9 mouse cellular contexts compared by ENCODE assay signal in the genomic region with DNA sequence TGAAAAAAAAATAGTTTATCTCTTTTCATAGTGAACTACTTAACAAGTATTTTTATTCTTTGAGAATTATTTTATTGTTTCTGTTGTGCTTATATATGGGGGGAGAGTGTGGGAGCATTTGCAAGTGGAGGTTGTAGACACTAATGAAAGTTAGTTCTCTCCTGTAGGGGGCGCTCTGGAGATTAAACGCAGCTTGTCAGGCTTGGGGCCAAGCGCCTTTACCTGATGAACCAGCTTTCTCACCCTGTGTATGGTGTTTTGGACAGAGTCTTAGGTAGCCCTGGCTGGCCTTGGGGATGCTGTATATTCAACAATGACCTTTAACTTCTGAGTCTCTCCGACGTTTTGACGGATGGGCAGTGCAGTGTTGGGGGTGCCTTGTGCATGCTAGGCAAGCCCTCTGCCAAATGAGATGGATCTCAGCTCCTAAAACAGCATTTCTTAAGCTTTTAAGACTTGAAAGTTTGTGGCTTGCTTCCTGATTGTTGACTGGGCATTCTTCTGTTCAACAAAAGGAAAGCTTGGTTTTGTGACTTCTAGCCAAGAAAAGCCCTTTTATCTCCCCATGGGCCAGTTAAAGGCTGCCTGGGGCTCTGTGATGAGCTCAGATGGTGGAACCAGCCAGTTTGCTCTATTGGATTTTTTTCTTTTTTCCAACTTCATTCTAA.
A peak's percentile ranks its signal among the peaks of the same experiment; 100 is the strongest.
DNase-seq lines count a peak whose midpoint lies in the region; ATAC-seq and TF ChIP-seq lines count a peak whose summit lies in the region.
"Had no signal": no experiment of that assay in that cellular context is flagged by ENCODE, and none has a peak within 500 bp of the region (broad histone marks: within the 10 kb centered on the region; RNA-seq: fewer than 3 reads in every experiment).

No protein-coding gene starts in this region.

- no peak for ATAC-seq in hindbrain, embryonic 12.5 days (ENCODE audit: low FRiP score)
- no peak for ATAC-seq in liver, postnatal 0 days

- peak; percentile 16 for DNase-seq in hindbrain, embryonic 10.5 days (ENCODE audit: low spot score)
- DNase-seq in ES-CJ7 (ENCODE audit: low read depth, low spot score): peak; percentile 71
- peak; percentile 63 for DNase-seq in c-Kit-positive CD71-positive TER-119-negative erythroid progenitor cells, embryonic 14.5 days (ENCODE audit: low read depth)
- DNase-seq in liver, postnatal 0 days: no peak
- DNase-seq in layer of hippocampus, adult 18-20 months (ENCODE audit: low spot score in 2 of 2): no peak
- DNase-seq in neural tube, embryonic 10.5 days (ENCODE audit: extremely low spot score, low spot score): no peak
- no peak for DNase-seq in cerebellum, adult 11-12 months

- H3K9me3 ChIP-seq in hindbrain, embryonic 10.5 days: no peaks in the 10 kb centered on the region
- no peaks in the 10 kb centered on the region for H3K9me3 ChIP-seq in hindbrain, embryonic 12.5 days (replicated peaks)
- no peaks in the 10 kb centered on the region for H3K9me3 ChIP-seq in liver, postnatal 0 days (ENCODE audit: low read length)
- H3K9me3 ChIP-seq: embryonic facial prominence, embryonic 12.5 days had no signal

- no peaks in the 10 kb centered on the region for H3K27me3 ChIP-seq in hindbrain, embryonic 10.5 days (ENCODE audit: insufficient read depth, poor library complexity, severe bottlenecking)
- no peaks in the 10 kb centered on the region for H3K27me3 ChIP-seq in hindbrain, embryonic 12.5 days
- H3K27me3 ChIP-seq in liver, postnatal 0 days (ENCODE audit: insufficient read depth, low read length): no peaks in the 10 kb centered on the region
- H3K27me3 ChIP-seq: embryonic facial prominence, embryonic 12.5 days had no signal

- no peak for TF ChIP-seq EP300 in liver, postnatal 0 days (IDR thresholded peaks at IDR 0.05; ENCODE audit: low read depth)

- H3K4me3 ChIP-seq in hindbrain, embryonic 10.5 days: no peak overlapping the region
- no peak overlapping the region for H3K4me3 ChIP-seq in hindbrain, embryonic 12.5 days
- H3K4me3 ChIP-seq in liver, postnatal 0 days (ENCODE audit: low read depth, low read length): no peak overlapping the region
- H3K4me3 ChIP-seq: embryonic facial prominence, embryonic 12.5 days had no signal

- TF ChIP-seq CTCF in liver, postnatal 0 days (IDR thresholded peaks at IDR 0.05; ENCODE audit: low read depth): peak; percentile 62

- no peak overlapping the region for H3K4me2 ChIP-seq in hindbrain, embryonic 12.5 days (replicated peaks)
- no peak overlapping the region for H3K4me2 ChIP-seq in liver, postnatal 0 days (ENCODE audit: low read depth, low read length)
- H3K4me2 ChIP-seq: embryonic facial prominence, embryonic 12.5 days had no signal

- 12% methylated on average over 6 of the region's 6 CpGs for WGBS in hindbrain, embryonic 10.5 days
- WGBS in hindbrain, embryonic 12.5 days: 10% methylated on average over 6 of the region's 6 CpGs
- WGBS in liver, postnatal 0 days (ENCODE audit: insufficient replicate concordance): 49% methylated on average over 6 of the region's 6 CpGs

- H3K9ac ChIP-seq in hindbrain, embryonic 12.5 days: no peak overlapping the region
- H3K9ac ChIP-seq in liver, postnatal 0 days (replicated peaks): no peak overlapping the region
- H3K9ac ChIP-seq: embryonic facial prominence, embryonic 12.5 days had no signal

- H3K27ac ChIP-seq in hindbrain, embryonic 10.5 days: no peak overlapping the region
- H3K27ac ChIP-seq in hindbrain, embryonic 12.5 days: no peak overlapping the region
- H3K27ac ChIP-seq in liver, postnatal 0 days (ENCODE audit: low read depth): no peak overlapping the region
- H3K27ac ChIP-seq: embryonic facial prominence, embryonic 12.5 days had no signal

- H3K36me3 ChIP-seq in hindbrain, embryonic 10.5 days: no peaks in the 10 kb centered on the region
- H3K36me3 ChIP-seq in hindbrain, embryonic 12.5 days: no peaks in the 10 kb centered on the region
- H3K36me3 ChIP-seq in liver, postnatal 0 days (replicated peaks; ENCODE audit: insufficient read depth, low read length): no peaks in the 10 kb centered on the region
- H3K36me3 ChIP-seq: embryonic facial prominence, embryonic 12.5 days had no signal

- peaks cover 71% of the 10 kb centered on the region for H3K4me1 ChIP-seq in hindbrain, embryonic 10.5 days (replicated peaks)
- peaks cover 40% of the 10 kb centered on the region for H3K4me1 ChIP-seq in hindbrain, embryonic 12.5 days
- peaks cover 14% of the 10 kb centered on the region for H3K4me1 ChIP-seq in liver, postnatal 0 days (ENCODE audit: insufficient read depth)

Comparison
In these comparisons a context has a peak if more than half of its experiments do, and no peak if none do; other contexts are left out.
1. DNase-seq: peak in hindbrain, embryonic 10.5 days (single experiment), ES-CJ7 (single experiment) and c-Kit-positive CD71-positive TER-119-negative erythroid progenitor cells, embryonic 14.5 days (single experiment); none in liver, postnatal 0 days (single experiment), layer of hippocampus, adult 18-20 months (0 of 2), neural tube, embryonic 10.5 days (single experiment) and cerebellum, adult 11-12 months (single experiment).